Mouse (Mus musculus): ENCODE results near the gene Pdcd5. TPM values are rescaled to one million over a fixed set of nuclear protein-coding genes. Genes with fewer than 3 reads are reported as not detected.
A peak's percentile ranks its signal among the peaks of the same experiment; 100 is the strongest.

Pdcd5 gene
- polyA plus RNA-seq, 1 experiment: not detected

DNA sequence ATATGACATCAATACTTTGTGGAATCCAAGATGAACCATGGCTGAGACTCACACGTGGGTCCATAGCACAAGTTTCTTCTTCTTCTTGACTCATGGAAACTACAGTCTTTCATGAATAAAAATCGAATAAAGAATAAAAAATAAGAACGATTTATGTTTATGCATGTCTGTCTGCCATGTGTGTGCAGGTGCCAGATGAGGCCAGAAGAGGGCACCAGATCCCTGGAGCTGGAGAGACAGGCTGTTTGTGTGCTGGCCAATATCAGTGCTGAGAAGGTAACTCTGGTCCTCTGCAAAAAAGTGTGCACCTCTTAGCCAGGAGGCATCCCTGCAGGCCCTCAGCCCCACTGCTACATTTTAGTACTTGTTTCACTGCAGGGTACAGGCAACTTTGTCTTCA, 34.2 kb upstream of the Pdcd5 start:
- TF ChIP-seq POLR2A (IDR thresholded peaks at IDR 0.05; ENCODE audit: insufficient read depth, low read depth, low read length): no peak
- TF ChIP-seq CTCF (IDR thresholded peaks at IDR 0.05; ENCODE audit: insufficient read depth, low read depth, low read length): no peak
- Histone ChIP-seq H3K4me1 (ENCODE audit: control insufficient read depth, insufficient read depth, low read length) (no peaks in the 10 kb centered on the region), H3K27ac (ENCODE audit: insufficient read depth, low read depth, low read length) (no peak overlapping the region), H3K4me3 (ENCODE audit: insufficient read depth, low read depth, low read length) (no peak overlapping the region)
- WGBS: 83% methylated on average over 3 of the region's 3 CpGs

DNA sequence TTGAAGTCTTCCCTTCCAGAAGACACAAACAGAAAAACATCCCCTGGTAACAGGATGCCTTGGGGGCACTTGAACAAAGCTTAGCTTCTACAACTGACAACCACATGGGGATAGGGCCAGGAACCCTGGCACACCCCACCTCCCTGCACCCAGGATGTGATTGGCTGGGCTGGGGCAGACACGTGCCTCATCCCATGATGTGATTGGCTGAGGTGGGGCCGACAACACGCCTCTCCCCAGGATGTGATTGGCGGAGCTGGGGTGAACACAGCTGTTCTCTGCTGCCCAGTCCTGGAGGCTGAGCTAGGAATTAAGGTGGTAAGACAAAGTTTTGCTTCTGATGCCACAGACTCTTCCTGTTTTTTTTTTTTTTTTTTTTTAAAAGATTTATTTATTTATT, 31.7 kb upstream of the Pdcd5 start:
- TF ChIP-seq POLR2A (IDR thresholded peaks at IDR 0.05; ENCODE audit: insufficient read depth, low read depth, low read length) (no peak), CTCF (IDR thresholded peaks at IDR 0.05; ENCODE audit: insufficient read depth, low read depth, low read length) (no peak)
- Histone ChIP-seq H3K4me3 (ENCODE audit: insufficient read depth, low read depth, low read length) (no peak overlapping the region), H3K4me1 (ENCODE audit: control insufficient read depth, insufficient read depth, low read length) (no peaks in the 10 kb centered on the region), H3K27ac (ENCODE audit: insufficient read depth, low read depth, low read length) (no peak overlapping the region)
- 88% methylated on average over 4 of the region's 4 CpGs for WGBS

DNA sequence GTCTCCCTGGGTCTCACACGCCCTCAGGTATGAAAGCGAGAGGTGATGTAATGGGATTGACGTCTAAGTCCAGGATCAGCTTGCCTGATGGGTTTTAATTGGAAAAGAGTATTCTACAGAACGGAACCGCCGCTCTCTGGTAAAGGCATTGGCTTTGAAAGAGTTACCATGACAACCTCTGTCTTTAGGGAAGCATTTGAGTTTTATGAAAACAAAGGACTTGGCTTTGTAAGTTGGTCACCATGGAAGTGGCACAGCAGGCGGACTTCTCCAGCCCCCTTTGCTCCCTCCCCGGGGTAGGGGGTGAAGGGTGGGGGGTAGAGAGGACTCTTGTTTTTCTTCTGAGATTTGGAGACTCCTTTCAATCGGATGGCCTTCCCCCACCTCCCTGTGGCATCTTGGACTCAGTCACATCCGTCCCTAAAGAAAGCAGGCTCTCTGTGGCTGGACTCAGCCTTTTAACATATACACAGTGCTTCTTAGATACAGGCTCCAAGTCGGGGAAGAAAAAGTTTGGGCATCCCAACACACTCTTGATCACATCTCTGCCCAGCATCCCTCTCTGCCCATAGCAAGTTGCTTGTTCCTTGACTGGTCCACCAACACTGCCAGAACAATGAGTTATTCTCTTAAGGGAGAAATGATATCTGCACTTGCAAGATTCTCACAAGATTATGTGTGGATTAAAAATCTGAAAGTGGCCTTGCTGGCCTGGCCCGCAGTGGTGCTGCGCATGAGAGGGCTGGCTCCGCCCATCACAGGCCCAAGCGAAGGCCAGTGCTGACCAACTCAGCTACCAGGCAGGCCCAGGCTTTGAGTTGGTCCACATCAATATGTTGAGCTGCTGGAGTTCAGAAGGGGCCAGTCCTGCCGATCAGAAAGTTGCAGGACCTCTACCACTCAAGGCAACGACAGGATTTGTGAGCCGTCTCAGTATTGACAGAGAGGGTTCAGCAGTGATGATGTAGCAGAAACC, 21.0 kb upstream of the Pdcd5 start:
- H3K27ac ChIP-seq (ENCODE audit: insufficient read depth, low read depth, low read length): 0 out of 2 replicates have a peak overlapping the region, but pooled peaks have one; percentile 15

DNA sequence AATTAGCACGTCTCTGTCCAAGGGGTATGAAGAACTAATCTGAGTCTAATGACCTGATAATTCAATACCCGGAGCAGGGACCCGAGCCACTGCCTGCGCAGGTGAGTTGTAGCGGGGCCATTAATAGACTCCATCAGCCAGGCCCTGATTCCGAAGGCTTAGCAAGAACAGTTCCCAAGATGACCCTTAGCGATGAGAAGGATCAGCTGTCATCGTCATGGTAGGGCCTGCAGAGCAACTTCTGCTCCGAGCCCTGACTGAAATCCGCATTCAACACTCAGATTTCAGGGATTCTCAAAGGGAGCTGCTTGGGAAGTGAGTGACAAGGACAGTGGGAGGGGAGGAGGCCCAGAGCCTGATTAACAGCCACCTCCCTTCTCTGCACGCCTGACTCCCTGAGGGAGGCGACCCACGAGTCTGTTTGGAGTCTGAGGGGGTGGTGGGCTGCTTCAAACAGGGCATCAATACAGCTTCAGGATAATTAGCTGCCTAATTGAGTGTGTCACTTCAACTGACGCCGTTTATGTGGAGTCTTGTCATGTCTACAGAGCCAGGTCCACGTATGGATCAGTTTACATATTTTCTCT, 16.6 kb upstream of the Pdcd5 start:
- 61% methylated on average over 16 of the region's 16 CpGs for WGBS
- TF ChIP-seq POLR2A (IDR thresholded peaks at IDR 0.05; ENCODE audit: insufficient read depth, low read depth, low read length): no peak
- no peak for TF ChIP-seq CTCF (IDR thresholded peaks at IDR 0.05; ENCODE audit: insufficient read depth, low read depth, low read length)
- Histone ChIP-seq H3K4me1 (ENCODE audit: control insufficient read depth, insufficient read depth, low read length) (peaks cover 7% of the 10 kb centered on the region), H3K27ac (ENCODE audit: insufficient read depth, low read depth, low read length) (no peak overlapping the region), H3K4me3 (ENCODE audit: insufficient read depth, low read depth, low read length) (no peak overlapping the region)

More for the DNA sequence above, 21.0 kb upstream of the Pdcd5 start:
- 32% methylated on average over 18 of the region's 18 CpGs for WGBS
- Histone ChIP-seq H3K4me3 (ENCODE audit: insufficient read depth, low read depth, low read length) (no peak overlapping the region), H3K4me1 (ENCODE audit: control insufficient read depth, insufficient read depth, low read length) (peaks cover 7% of the 10 kb centered on the region)
- TF ChIP-seq CTCF (IDR thresholded peaks at IDR 0.05; ENCODE audit: insufficient read depth, low read depth, low read length): no peak

DNA sequence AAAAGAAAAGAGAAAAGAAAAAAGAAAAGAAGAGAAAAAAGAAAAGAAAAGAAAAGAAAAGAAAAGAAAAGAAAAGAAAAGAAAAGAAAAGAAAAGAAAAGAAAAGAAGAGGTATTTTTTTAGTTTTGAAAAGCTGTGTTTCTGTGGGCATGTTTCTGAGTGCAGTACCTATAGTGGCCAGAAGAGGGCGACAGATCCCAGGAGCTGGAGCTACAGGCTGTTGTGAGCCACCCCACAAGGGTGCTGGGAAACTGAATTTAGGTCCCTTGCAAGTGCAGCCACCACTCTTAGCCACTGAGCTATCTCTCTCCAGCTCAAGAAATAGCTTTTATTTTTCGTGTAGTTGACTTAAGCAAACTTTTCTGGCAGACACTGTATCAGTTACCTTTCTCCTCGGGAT, 11.9 kb upstream of the Pdcd5 start:
- TF ChIP-seq CTCF (IDR thresholded peaks at IDR 0.05; ENCODE audit: insufficient read depth, low read depth, low read length): peak; percentile 56
- no peak for TF ChIP-seq POLR2A (IDR thresholded peaks at IDR 0.05; ENCODE audit: insufficient read depth, low read depth, low read length)

DNA sequence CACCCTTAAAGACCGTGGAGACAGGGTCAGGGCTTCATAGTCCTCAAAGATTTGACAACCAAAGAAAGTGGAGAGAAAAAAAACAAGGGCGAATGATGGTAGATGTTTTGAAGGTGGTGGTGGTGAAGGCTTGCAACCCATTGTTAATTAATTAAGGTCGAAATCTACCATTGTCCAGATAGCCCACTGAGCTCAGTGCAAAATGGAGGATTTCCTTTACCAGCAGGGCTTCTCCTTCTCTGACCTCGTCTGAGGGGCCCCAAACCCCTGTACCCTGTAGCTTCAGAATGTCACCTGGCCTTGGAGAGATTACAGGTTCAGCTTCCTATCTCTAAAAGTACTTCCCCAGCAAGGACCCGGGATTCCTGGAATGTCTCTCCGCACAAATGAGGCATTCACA, 10.5 kb upstream of the Pdcd5 start:
- TF ChIP-seq CTCF (IDR thresholded peaks at IDR 0.05; ENCODE audit: insufficient read depth, low read depth, low read length) (no peak), POLR2A (IDR thresholded peaks at IDR 0.05; ENCODE audit: insufficient read depth, low read depth, low read length) (no peak)
- Histone ChIP-seq H3K4me3 (ENCODE audit: insufficient read depth, low read depth, low read length) (no peak overlapping the region), H3K27ac (ENCODE audit: insufficient read depth, low read depth, low read length) (no peak overlapping the region), H3K4me1 (ENCODE audit: control insufficient read depth, insufficient read depth, low read length) (no peaks in the 10 kb centered on the region)
- 63% methylated on average over 6 of the region's 6 CpGs for WGBS

More for the DNA sequence above, 11.9 kb upstream of the Pdcd5 start:
- 63% methylated on average over 3 of the region's 3 CpGs for WGBS
- H3K4me1 ChIP-seq (ENCODE audit: control insufficient read depth, insufficient read depth, low read length): no peaks in the 10 kb centered on the region
- no peak overlapping the region for H3K4me3 ChIP-seq (ENCODE audit: insufficient read depth, low read depth, low read length)
- H3K27ac ChIP-seq (ENCODE audit: insufficient read depth, low read depth, low read length): no peak overlapping the region

DNA sequence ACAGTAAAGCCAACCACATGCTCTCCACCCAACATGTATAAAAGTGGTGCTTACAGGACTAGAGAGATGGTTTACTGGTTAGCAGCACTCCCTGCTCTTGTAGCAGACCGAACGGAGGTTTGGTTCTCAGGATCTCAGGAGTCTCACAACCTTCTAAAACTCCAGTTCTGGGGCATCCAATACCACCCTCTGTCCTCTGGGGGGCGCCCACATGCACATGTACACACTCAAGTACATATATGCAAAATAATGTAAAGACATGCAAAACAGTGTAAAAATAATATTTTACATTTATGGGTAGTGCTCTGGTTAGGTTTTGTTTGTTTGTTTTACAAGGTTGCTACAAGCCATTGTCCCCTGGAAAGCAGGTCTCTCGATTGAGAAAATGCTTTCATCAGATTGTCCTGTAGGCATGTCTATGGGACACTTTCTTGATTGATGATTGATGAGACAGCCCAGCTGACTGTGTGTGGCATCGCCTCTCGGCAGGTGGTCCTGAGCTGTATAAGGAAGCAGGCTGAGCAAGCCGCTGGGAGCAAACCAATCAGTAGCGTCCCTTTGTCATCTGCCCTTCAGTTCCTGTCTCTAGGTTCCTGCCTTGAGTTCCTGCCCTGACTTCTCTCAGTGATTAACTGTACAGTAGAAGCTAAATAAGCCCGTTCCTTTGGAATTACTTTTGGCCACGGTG, 4.4 kb upstream of the Pdcd5 start:
- Histone ChIP-seq H3K4me3 (ENCODE audit: insufficient read depth, low read depth, low read length) (no peak overlapping the region), H3K4me1 (ENCODE audit: control insufficient read depth, insufficient read depth, low read length) (peaks cover under 1% of the 10 kb centered on the region; the same call in 1 of the 2 replicates), H3K27ac (ENCODE audit: insufficient read depth, low read depth, low read length) (no peak overlapping the region)
- no peak for TF ChIP-seq CTCF (IDR thresholded peaks at IDR 0.05; ENCODE audit: insufficient read depth, low read depth, low read length)
- TF ChIP-seq POLR2A (IDR thresholded peaks at IDR 0.05; ENCODE audit: insufficient read depth, low read depth, low read length): no peak
- WGBS: 85% methylated on average over 10 of the region's 10 CpGs

DNA sequence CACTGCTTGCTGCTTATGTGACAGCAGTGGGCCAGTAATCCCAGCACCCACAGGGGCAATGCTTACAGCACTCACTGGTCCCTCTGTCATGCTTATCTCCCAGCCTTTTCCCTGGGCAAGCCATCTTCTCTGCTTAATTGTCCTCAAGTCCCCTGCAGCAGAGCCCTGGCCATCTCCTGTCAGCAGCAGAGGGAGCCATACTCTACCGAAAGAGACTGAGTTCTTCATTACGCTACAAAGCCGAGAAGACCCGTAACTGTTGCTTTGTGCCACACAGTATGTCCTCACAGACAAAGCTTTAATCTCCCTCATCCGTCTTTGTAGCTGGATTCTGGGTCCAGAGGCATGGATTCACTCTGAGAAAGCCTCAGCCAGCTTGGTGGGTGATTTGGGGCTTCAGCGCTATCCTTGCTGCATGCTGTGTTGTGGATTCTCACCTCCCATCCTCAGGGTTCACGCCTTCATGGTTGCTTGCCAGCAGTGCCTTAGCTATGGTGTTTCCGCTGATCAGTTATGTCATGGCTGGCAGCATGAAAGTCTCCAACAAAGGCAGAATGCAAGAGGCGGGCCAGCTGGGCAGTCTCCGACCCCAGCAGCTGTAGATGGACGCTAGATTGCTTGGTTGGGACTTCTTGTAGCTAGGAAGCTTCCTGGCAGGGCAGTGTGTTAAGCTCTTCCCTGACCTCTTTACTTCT, 3.5 kb upstream of the Pdcd5 start:
- no peak overlapping the region for H3K27ac ChIP-seq (ENCODE audit: insufficient read depth, low read depth, low read length)
- no peak overlapping the region for H3K4me3 ChIP-seq (ENCODE audit: insufficient read depth, low read depth, low read length)
- TF ChIP-seq CTCF (IDR thresholded peaks at IDR 0.05; ENCODE audit: insufficient read depth, low read depth, low read length) (0 out of 2 replicates have a peak, but pooled peaks have one; percentile 19), POLR2A (IDR thresholded peaks at IDR 0.05; ENCODE audit: insufficient read depth, low read depth, low read length) (no peak)
- WGBS: 30% methylated on average over 11 of the region's 11 CpGs
- peaks cover 4% of the 10 kb centered on the region for H3K4me1 ChIP-seq (ENCODE audit: control insufficient read depth, insufficient read depth, low read length)

Data from olfactory bulb, adult 2 months (tissue).